Mouse (Mus musculus): Measurements from ENCODE around the gene Sfn. TPM values are rescaled to one million over a fixed set of nuclear protein-coding genes. Genes with fewer than 3 reads are reported as not detected.

The Sfn gene
- total RNA-seq, 2 experiments from 2014 or later: 2.7 to 3.2 TPM

DNA sequence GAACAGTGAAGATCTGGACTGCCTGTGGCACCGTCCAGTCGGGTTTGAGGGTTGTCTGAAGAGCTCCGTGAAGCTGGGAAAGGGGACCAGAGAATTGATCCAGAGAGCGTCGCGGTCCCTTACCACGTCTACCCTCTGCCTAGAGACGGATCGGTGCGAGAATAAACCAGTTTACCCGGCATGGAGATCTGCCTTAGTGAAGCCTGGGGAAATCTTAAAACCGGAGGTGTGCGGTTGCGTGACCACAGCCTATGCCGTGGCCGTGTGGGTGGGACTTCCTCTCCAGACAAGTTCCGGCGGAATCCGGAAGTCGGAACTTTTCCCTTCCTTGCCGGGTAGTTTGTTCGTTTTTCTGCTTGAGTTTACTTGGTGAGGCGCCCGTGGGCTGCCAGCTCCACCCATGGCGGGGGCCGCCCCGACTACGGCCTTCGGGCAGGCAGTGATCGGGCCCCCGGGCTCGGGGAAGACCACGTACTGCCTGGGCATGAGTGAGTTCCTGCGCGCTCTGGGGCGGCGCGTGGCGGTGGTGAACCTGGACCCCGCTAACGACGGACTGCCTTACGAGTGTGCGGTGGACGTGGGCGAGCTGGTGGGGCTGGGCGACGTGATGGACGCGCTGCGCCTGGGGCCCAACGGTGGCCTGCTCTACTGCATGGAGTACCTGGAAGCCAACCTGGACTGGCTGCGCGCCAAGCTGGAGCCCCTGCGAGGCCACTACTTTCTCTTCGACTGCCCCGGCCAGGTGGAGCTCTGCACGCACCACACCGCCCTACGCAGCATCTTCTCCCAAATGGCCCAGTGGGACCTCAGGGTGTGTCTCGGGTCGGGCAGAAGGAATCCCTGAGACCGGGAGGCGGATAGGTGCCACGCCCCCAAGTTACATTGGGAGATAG is 17.7 kb downstream of the Sfn start, which contains the start of gene Gpn2:
Gene Gpn2, plus strand, starts transcription at position 304 of the 893 bp plus-strand sequence.
- peak; percentile 83 to 86 for DNase-seq (ENCODE audit: low spot score in 2 of 2)

DNA sequence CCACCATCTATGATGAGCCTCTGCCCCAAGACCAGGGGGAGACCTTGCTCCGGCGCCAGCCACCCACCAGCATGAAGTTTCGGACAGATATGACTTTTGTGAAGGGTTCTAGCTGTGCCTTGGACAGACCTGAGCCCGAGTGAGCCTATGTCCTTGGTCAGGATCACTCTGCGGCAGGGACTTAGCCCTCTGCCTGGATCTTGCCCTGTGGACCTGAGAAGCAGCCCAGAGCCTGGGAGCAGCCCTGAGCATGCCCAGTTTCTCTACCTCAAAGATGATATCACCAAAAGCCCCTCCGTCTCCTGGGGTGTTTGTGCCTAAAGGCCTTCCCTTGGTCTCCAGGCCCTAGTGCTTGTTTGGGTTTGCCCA is 18.3 kb downstream of the Sfn start:
- no peak for DNase-seq (ENCODE audit: low spot score in 2 of 2)

DNA sequence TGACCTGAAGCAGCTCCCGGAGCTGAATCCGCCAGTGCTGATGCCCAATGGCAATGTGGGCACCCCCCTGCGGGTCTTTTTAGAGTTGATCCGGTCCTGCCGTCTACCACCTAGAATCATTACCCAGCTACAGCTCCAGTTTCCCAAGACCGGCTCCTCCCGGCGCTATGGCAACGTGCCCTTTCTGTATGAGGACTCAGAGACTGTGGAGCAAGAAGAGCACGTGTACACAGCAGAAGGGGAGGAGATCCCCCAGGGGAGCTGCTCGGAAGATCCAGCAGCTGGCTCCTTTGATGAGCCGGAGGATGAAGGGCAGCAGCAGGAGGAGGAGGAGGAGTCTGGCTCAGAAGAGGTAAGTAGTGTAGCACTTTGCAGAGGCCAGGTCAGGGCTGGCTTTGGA is 24.0 kb downstream of the Sfn start:
- no peak for DNase-seq (ENCODE audit: low spot score in 2 of 2)

DNA sequence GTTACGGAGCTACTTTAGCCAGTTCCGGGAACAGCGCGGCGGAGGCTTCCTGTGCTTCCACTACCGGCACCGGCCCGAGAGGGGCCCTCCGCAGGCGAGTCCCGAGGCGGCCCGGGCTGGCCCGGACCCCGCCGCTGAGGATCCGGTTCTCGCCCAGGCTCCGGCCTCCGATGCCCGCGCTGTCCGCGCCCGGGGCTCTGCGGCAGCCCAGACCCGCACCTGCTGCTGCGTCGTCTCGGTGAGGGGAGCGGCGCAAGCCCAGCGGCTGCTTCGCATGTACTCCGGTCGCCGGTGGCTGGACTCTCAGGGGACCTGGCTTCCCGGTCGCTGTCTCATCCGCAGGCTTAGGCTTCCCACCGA is 27.1 kb downstream of the Sfn start:
- no peak for DNase-seq (ENCODE audit: low spot score in 2 of 2)

DNA sequence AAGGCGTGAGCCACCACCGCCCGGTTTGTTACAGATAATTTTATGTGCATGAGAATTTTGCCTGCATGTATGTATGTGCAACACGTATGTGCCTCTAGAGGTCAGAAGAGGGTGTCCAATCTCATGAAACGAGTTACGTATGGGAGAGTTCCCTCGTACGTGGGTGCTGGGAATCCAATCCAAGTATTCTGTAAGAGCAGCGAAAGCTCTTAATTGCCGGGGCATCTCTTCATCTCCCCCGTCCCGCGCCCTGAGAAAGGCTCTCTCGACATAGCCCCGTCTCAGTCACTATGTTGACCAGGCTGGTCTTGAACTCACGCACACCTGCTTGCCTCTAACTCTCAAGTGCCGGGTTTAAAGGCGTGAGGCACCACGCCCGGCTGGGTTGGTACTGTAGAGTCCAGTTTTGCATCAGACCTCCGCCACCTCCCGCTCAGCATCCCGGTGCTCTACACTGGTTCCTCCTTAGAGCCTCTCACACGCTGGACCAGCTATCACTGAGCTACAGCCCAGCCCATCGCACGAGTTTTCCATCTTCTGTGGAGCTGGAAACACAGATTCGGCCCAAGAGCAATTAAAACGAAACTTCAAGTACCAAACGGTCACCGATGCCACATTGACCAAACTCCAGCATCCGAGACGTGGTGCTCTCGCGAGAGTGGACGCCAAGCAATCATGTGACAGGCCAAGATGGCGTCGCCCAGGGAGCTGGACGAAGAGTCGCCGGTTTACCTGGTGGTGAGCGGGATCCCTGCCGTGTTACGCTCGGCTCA is 27.7 kb downstream of the Sfn start, which contains the start of gene Gpatch3:
Gene Gpatch3, plus strand, starts transcription at position 676 of the 773 bp plus-strand sequence.
- DNase-seq (ENCODE audit: low spot score in 2 of 2): peak; percentile 85 to 94

DNA sequence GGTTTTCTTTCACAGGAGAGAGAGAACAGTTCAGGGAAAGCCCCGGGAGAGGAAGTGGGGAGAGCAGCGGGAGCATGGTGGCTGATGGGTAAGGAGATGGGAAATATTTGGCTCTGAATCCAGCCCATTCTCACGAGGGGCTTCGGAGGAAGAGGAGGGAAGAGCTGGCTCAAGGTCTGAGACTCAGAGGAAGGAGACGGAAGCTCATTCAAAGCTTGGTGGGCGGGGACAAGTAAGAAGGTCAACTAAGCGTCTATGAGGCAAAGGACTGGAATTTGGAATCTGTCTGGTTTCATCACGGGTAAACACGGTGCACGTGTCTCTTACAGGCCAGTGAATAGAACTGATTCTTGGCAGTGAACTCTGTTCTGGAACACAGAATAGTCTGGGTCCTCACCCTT is 31.9 kb downstream of the Sfn start:
- DNase-seq (ENCODE audit: low spot score in 2 of 2): no peak

DNA sequence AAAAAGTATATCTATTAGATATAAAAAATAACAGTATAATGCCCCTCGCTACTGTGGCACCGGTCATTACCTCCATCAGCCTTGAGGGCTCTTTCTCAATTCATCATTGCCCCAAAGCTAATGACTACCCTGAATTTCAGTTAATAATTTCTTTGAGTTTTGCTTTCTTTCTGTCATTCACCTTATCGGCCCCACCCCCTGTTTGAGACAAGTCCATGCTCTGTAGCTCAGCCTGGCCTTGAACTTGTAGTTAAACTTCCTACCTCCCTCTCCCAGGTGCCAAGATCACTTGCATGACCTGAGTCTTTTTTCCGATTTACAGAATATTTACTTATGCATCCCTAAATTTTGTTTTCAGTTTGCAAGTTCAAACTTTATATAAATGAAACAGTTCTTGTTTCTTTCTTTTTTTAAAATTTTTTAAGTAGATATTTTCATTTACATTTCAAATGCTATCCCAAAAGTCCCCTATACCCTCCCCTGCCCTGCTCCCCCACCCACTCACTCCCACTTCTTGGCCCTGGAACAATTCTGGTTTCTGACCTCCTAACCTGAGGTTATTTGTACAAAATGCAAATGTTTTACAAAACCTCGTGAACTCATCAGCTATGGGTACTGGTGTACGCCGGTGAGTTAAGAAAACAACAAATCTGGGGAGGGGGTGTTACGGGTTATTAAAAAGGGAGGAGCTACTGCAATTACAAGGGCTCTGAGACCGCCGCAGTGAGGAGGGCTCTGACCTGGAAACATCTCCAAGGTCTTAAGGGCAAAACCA is 32.5 kb downstream of the Sfn start:
- DNase-seq (ENCODE audit: low spot score in 2 of 2): no peak

DNA sequence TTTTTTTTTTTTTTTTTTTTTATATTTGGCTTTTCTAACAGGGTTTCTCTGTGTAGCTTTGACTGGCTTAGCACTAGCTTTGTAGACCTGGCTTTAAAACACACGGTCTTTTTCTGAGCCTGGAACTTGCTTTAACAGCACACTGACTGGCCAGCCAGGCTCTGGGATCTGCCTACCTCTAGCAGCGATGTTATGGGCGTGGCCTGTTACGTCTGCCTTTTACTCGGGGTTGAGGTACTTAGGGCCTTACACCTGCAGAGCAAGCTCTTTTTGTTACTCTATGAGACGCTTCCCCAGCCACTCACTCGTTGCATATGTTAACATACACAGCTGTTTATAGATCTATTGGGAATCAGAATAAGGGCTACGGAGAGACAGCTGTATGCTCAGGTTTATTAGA is 34.7 kb downstream of the Sfn start:
- DNase-seq (ENCODE audit: low spot score in 2 of 2): no peak

DNA sequence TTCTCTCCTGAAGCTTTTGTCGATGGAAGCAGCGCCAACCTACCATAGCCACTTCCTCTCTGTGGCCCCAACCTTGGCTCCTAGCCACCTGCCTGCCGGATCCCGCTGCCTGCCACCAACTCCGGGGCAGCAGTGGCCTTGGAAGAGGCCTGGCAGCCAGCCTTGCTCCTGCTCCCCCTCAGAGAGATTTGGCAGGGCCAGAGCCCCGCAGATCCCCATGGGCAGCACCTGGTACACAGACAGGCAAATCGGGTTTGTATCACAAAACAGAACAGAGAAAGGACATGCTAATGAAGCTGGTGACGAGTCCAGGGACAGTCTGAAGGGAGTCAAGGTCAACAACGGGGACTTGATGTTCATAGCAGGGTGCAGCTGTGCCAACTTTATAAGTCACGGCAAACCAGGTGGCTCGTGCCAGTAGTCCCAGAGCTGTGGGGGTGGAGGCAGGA is 38.8 kb downstream of the Sfn start:
- no peak for DNase-seq (ENCODE audit: low spot score in 2 of 2)

DNA sequence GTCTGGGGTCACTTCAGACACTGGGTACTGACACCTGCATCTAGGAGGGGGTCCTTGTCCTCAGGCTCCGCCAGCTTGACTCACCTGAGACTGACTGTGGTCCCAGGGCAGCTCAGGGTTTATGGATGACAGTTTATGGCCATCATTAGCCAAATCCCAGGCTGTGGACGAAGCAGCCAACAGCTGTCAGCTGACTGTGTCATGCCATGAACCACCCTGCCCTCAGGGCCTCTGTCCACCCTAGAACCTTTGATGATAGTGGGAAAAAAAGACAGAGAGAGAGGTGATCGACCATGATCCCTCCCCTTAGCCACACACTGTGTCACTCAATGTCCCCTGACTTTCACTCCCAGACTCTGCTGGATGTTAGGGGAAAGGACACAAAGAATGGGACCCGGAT is 40.3 kb downstream of the Sfn start:
- DNase-seq (ENCODE audit: low spot score in 2 of 2): no peak

DNA sequence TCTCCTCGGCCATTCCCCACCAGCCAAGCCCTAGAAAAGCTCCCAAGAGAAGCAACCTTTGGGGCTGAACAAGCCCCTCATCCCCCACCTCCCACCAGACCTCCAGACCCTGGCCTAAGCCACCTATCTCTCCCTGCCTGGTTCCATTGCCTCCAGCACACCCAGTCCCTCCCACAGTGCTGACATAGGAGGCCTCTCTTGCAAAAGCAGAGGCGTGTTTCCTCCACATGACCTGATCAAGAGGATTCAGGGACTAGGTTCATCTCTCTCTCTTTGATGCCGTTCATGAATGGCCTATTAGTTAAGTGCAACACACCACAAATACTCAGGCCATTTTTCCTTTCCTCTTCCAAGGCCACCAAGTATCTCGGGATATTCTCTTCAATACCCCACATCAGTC is 42.1 kb downstream of the Sfn start:
- DNase-seq (ENCODE audit: low spot score in 2 of 2): no peak

DNA sequence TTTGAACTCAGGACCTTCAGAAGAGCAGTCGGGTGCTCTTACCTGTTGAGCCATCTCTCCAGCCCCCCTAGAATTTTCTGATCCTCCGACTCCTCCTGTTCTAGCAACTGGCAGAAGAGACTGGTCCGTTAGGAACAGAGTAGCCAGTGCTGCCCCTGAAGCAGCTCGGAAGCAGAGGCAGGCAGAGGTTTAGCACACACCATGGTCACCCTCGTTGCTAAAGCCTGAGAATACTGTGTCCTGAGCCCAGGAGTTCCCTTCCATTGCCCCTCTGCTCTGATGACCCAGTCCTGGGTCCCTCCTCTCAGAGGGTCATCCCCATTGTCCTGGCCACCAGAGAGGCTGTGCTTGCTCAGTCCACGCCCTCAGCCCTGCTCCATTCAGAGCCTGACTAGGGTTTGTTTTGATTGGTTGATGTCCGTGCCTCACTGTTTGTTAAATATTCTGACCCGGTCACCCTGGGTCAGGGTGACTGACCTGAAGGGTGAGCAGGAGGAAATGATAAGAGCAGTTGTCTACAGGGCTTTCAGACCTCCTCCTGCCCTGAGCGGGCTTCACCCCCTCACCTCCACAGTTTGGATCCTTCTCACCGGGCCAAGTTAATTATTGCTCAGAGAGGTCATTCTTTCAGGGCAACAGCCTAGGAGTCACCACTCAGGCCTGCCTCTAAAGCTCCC is 44.8 kb downstream of the Sfn start:
- DNase-seq (ENCODE audit: low spot score in 2 of 2): no peak

DNA sequence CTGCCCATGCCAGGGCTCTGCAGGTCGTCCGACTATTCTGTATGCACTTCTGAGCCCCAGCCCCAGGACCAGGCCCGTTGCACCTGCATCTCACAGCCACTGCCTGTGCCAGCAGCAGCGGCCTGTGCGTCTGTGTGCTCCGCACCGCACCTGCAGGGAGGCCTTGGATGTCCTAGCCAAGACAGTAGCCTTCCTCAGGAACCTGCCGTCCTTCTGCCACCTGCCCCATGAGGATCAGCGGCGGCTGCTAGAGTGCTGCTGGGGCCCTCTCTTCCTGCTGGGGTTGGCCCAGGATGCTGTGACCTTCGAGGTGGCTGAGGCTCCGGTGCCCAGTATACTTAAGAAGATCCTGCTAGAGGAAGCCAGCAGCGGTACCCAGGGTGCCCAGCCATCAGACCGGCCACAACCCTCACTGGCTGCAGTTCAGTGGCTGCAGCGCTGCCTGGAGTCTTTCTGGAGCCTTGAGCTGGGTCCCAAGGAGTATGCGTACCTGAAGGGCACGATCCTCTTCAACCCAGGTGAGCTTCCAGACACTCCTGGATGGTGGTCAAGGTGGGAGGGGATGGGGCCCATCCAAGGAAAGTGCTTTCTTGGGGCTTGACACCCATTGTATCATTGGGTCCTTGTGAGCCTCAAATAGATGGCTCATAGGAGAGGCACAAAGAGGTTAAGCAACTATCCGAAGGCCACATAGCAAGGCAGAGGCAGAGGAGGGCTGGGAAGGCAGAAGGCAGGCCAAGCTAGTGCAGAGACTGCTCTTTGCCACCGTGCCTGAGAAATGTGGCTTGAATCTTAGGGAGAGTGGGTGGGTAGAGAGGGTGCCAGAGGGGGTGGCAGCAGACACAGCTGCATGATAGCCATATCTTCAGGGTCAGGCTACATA is 48.3 kb downstream of the Sfn start:
- no peak for DNase-seq (ENCODE audit: low spot score in 2 of 2)

DNA sequence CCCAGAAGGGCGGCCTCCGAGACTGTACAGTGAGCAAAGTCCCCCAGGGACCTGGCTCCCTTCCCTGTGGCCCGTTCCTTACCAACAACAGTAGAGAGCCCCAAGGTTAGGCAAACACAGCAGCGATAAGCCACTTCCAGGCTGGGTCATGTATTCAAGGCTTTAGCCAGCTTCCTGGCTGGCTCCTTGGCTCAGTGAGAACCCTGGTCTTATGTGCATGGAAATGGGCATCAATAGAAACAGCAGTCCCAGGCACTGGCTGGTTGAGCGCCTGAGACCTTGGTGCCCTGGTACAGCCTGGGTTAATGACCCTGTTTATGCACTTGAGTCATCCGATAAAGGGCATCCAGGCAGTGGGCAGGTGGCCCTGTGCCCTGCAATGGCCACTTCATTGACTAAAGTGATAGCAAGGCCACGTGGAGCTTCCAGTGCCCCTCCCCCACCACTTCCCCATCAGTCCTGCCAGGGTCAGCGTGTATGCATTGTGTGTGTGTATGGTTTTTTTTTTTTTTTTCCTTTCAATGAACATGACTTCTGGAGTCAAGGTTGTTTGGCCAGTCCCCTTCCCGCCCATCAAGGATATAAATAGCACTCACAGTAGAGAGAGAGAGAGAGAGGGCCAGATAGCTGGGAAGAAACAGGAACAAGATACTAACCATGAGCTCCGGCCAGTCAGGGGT is 49.1 kb downstream of the Sfn start, which contains the start of gene Nr0b2:
Gene Nr0b2, plus strand, starts transcription at position 609 of the 680 bp plus-strand sequence.
- no peak for DNase-seq (ENCODE audit: low spot score in 2 of 2)

DNA sequence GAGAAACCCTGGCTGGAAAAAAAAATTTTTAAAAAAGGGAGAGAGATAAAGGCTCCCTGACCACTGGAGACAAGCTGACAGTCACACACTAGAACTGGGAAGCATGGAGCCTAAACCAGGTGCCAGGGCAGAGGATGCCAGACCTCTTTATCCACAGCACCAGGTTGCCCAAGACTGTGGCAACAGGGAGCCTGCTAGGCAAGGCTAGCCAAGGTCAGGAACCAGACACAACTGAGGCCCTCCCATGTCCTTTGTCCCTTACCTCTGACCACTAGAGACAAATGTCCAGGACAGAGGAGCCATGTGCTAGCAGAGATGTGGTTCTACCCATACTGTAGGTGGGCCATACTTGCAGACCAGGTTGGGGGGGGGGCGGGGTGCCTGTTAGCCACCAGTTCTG is 49.9 kb downstream of the Sfn start:
- DNase-seq (ENCODE audit: low spot score in 2 of 2): no peak
